19 mouse cellular contexts compared by ENCODE assay signal in genomic region chr11:17386756-17387155, GRCm38 (mm10).
DNase-seq lines count a peak whose midpoint lies in the region; ATAC-seq and TF ChIP-seq lines count a peak whose summit lies in the region.
"Had no signal": no experiment of that assay in that cellular context is flagged by ENCODE, and none has a peak within 500 bp of the region (broad histone marks: within the 10 kb centered on the region; RNA-seq: fewer than 3 reads in every experiment).

No protein-coding gene starts in this region.

- H3K27me3 ChIP-seq in lung, postnatal 0 days (replicated peaks; ENCODE audit: insufficient read depth, low read length): no peaks in the 10 kb centered on the region
- H3K27me3 ChIP-seq: heart, embryonic 13.5 days had no signal

- 58% methylated on average over 3 of the region's 3 CpGs for WGBS in lung, postnatal 0 days

- H3K4me2 ChIP-seq in lung, postnatal 0 days (replicated peaks; ENCODE audit: low read depth, low read length): no peak overlapping the region
- H3K4me2 ChIP-seq: heart, embryonic 13.5 days; liver, embryonic 11.5 days; lung, embryonic 14.5 days had no signal

- no peaks in the 10 kb centered on the region for H3K4me1 ChIP-seq in lung, postnatal 0 days (ENCODE audit: insufficient read depth, low read depth, low read length)
- H3K4me1 ChIP-seq: heart, embryonic 13.5 days; hindbrain, embryonic 10.5 days had no signal

- no peak for TF ChIP-seq CTCF in lung, postnatal 0 days (IDR thresholded peaks at IDR 0.05)
- TF ChIP-seq CTCF in gastrocnemius, adult 2 months (IDR thresholded peaks at IDR 0.05): no peak

- H3K27ac ChIP-seq in lung, postnatal 0 days (ENCODE audit: low read length): no peak overlapping the region
- no peak overlapping the region for H3K27ac ChIP-seq in gastrocnemius, adult 2 months
- H3K27ac ChIP-seq: heart, embryonic 13.5 days; hindbrain, embryonic 10.5 days had no signal

- no peak for TF ChIP-seq EP300 in lung, postnatal 0 days (IDR thresholded peaks at IDR 0.05)

- no peak overlapping the region for H3K9ac ChIP-seq in lung, postnatal 0 days (replicated peaks; ENCODE audit: low read depth)
- H3K9ac ChIP-seq: heart, embryonic 13.5 days; lung, embryonic 14.5 days had no signal

- no peaks in the 10 kb centered on the region for H3K9me3 ChIP-seq in lung, postnatal 0 days (ENCODE audit: low read length)
- H3K9me3 ChIP-seq: heart, embryonic 13.5 days; hindbrain, embryonic 10.5 days had no signal

- peak; percentile 67 for ATAC-seq in lung, postnatal 0 days
- ATAC-seq: forebrain, embryonic 16.5 days; inflammation-experienced regulatory T-cells, adult 6 months had no signal

- intact Hi-C loops in gastrocnemius, adult 2 months (cut with DNase I): no loop called here

- H3K4me3 ChIP-seq in lung, postnatal 0 days (ENCODE audit: low read depth, low read length): no peak overlapping the region
- no peak overlapping the region for H3K4me3 ChIP-seq in gastrocnemius, adult 2 months
- H3K4me3 ChIP-seq: heart, embryonic 13.5 days; hindbrain, embryonic 10.5 days had no signal

- DNase-seq in adrenal gland, adult 2 months: peak; percentile 7
- DNase-seq in adrenal gland, postnatal 10 days: no peak
- peak; percentile 21 for DNase-seq in lung, postnatal 0 days (ENCODE audit: low spot score)
- no peak for DNase-seq in lung, postnatal 25 days (ENCODE audit: low spot score)
- peak; percentile 36 to 69 for DNase-seq in frontal cortex, adult 2 months (ENCODE audit: extremely low spot score in 1 of 2, low spot score in 1 of 2)
- peak; percentile 14 to 23 for DNase-seq in right cerebral cortex, postnatal 36 days (ENCODE audit: low spot score in 2 of 2)
- DNase-seq in spleen, postnatal 14 days (ENCODE audit: low spot score in 2 of 2): no peak
- DNase-seq in gastrocnemius, adult 2 months: no peak
- DNase-seq: adrenal gland, postnatal 14 days; cerebellum, adult 9-10 months; lung, embryonic 14.5 days; midbrain, embryonic 14.5 days; spleen, adult 18-20 months; thymus, postnatal 4 days had no signal

- no peaks in the 10 kb centered on the region for H3K36me3 ChIP-seq in lung, postnatal 0 days (ENCODE audit: insufficient read depth, low read length)
- H3K36me3 ChIP-seq: heart, embryonic 13.5 days; hindbrain, embryonic 10.5 days had no signal

Comparison
In these comparisons a context has a peak if more than half of its experiments do, and no peak if none do; other contexts are left out.
1. DNase-seq: peak in adrenal gland, adult 2 months (single experiment), lung, postnatal 0 days (single experiment), frontal cortex, adult 2 months (2 of 2) and right cerebral cortex, postnatal 36 days (2 of 2); none in adrenal gland, postnatal 10 days (single experiment), lung, postnatal 25 days (single experiment), spleen, postnatal 14 days (0 of 2) and gastrocnemius, adult 2 months (single experiment).